Mouse (Mus musculus): ENCODE results near the gene Tmem132c. TPM values are rescaled to one million over a fixed set of nuclear protein-coding genes. Genes with fewer than 3 reads are reported as not detected.

Tmem132c gene
- polyA plus RNA-seq, 2 experiments = 0.08 TPM; not detected in 1

GRCm38 (mm10) chr5:127311005-127311331 is 69.4 kb downstream of the Tmem132c start:
- no peak overlapping the region for H3K27ac ChIP-seq
- TF ChIP-seq EP300 (IDR thresholded peaks at IDR 0.05; ENCODE audit: low read depth) = no peak
- ATAC-seq (ENCODE audit: insufficient read depth) = no peak
- H3K4me3 ChIP-seq (ENCODE audit: insufficient read depth in 1 of 2, low read depth in 2 of 2, low read length in 2 of 2) = no peak overlapping the region
- no peaks in the 10 kb centered on the region for H3K36me3 ChIP-seq (replicated peaks; ENCODE audit: control insufficient read depth, insufficient read depth, low read depth)
- no peak overlapping the region for H3K9ac ChIP-seq (replicated peaks)
- H3K4me1 ChIP-seq (replicated peaks; ENCODE audit: control insufficient read depth in 2 of 2, insufficient read depth in 2 of 2, low read length in 1 of 2) = no peaks in the 10 kb centered on the region
- no peak overlapping the region for H3K4me2 ChIP-seq (ENCODE audit: low read depth)
- no peaks in the 10 kb centered on the region for H3K27me3 ChIP-seq (ENCODE audit: control insufficient read depth, insufficient read depth, low read length)
- H3K9me3 ChIP-seq (ENCODE audit: control insufficient read depth, low read length) = no peaks in the 10 kb centered on the region
- DNase-seq (ENCODE audit: low read depth in 3 of 3, low spot score in 3 of 3) = no peak
- WGBS (ENCODE audit: insufficient replicate concordance) = 41% methylated on average over 2 of the region's 2 CpGs

DNA sequence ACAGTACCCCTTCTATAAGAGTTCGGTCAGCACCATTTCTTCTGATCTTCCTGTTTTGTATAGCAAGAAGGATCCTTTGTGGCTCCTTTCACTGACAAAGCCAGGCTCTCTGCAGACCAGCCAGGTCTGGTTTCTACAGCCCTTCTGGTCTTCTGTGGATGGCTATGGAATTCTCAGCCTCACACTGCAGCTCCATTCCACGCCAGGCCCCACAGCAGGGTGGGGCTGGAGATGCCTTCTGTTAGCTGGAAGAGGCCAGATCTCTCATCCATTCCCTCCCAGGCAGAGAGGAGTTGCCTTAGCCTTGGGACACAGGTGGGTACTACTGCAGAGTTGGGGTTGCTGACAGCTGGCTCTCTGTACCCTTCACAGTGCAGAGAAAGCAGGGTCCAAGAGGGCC is 72.0 kb downstream of the Tmem132c start:
- no peaks in the 10 kb centered on the region for H3K36me3 ChIP-seq (replicated peaks; ENCODE audit: control insufficient read depth, insufficient read depth, low read depth)
- no peaks in the 10 kb centered on the region for H3K27me3 ChIP-seq (ENCODE audit: control insufficient read depth, insufficient read depth, low read length)
- H3K27ac ChIP-seq = no peak overlapping the region
- no peak overlapping the region for H3K4me2 ChIP-seq (ENCODE audit: low read depth)
- WGBS (ENCODE audit: insufficient replicate concordance) = 49% methylated on average over 2 of the region's 2 CpGs
- no peak for DNase-seq (ENCODE audit: low read depth in 3 of 3, low spot score in 3 of 3)
- H3K9ac ChIP-seq (replicated peaks) = no peak overlapping the region
- no peak overlapping the region for H3K4me3 ChIP-seq (ENCODE audit: insufficient read depth in 1 of 2, low read depth in 2 of 2, low read length in 2 of 2)
- ATAC-seq (ENCODE audit: insufficient read depth) = no peak
- TF ChIP-seq CTCF (IDR thresholded peaks at IDR 0.05; ENCODE audit: low read depth) (no peak), EP300 (IDR thresholded peaks at IDR 0.05; ENCODE audit: low read depth) (no peak)
- H3K4me1 ChIP-seq (replicated peaks; ENCODE audit: control insufficient read depth in 2 of 2, insufficient read depth in 2 of 2, low read length in 1 of 2) = no peaks in the 10 kb centered on the region
- no peaks in the 10 kb centered on the region for H3K9me3 ChIP-seq (ENCODE audit: control insufficient read depth, low read length)

DNA sequence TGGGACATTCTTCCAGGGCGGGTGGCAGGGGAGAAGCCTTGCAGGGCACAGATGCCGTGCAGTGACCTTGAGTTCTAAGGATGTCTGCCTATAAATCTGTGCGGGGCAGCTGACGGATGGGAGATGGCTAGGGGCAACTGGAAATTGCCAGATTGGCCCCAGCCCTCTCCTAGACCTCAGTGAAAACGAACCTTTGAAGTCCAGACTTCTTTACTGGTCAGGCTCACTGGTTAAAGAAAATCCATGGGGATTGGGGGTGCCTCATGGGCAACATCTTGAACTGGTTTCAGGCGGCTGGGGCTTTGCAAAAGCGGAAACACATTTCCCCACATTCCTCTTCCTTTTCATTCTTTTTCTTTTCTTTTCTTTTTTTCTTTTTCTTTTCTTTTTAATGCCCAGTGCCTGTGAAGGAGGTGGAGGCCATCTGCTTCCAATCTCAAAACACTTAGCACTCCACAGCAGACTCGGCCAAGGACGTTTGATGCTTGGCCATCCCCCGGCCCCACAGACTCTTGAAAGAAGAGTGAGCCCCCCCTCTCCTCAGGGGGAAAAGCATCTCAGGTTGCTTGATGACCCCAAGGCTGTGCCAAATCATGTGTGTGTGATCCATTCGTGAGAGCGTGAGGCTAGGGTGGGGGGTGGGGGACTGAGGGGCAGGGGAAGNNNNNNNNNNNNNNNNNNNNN is 77.6 kb downstream of the Tmem132c start:
- 52% methylated on average over 12 of the region's 12 CpGs for WGBS (ENCODE audit: insufficient replicate concordance)
- Histone ChIP-seq H3K9ac (replicated peaks) (no peak overlapping the region), H3K36me3 (replicated peaks; ENCODE audit: control insufficient read depth, insufficient read depth, low read depth) (no peaks in the 10 kb centered on the region), H3K4me2 (ENCODE audit: low read depth) (no peak overlapping the region), H3K27ac (no peak overlapping the region), H3K4me3 (ENCODE audit: insufficient read depth in 1 of 2, low read depth in 2 of 2, low read length in 2 of 2) (no peak overlapping the region), H3K27me3 (ENCODE audit: control insufficient read depth, insufficient read depth, low read length) (no peaks in the 10 kb centered on the region), H3K4me1 (replicated peaks; ENCODE audit: control insufficient read depth in 2 of 2, insufficient read depth in 2 of 2, low read length in 1 of 2) (no peaks in the 10 kb centered on the region; a peak in 1 of 4 replicates), H3K9me3 (ENCODE audit: control insufficient read depth, low read length) (no peaks in the 10 kb centered on the region)
- no peak for TF ChIP-seq CTCF (IDR thresholded peaks at IDR 0.05; ENCODE audit: low read depth)
- no peak for TF ChIP-seq EP300 (IDR thresholded peaks at IDR 0.05; ENCODE audit: low read depth)
- ATAC-seq (ENCODE audit: insufficient read depth) = no peak
- DNase-seq (ENCODE audit: low read depth in 3 of 3, low spot score in 3 of 3) = no peak

GRCm38 (mm10) chr5:127324645-127325044 is 83.0 kb downstream of the Tmem132c start:
- DNase-seq (ENCODE audit: low read depth in 3 of 3, low spot score in 3 of 3) (no peak), ATAC-seq (ENCODE audit: insufficient read depth) (no peak)
- Histone ChIP-seq H3K27me3 (ENCODE audit: control insufficient read depth, insufficient read depth, low read length) (no peaks in the 10 kb centered on the region), H3K4me2 (ENCODE audit: low read depth) (no peak overlapping the region), H3K4me3 (ENCODE audit: insufficient read depth in 1 of 2, low read depth in 2 of 2, low read length in 2 of 2) (no peak overlapping the region), H3K9me3 (ENCODE audit: control insufficient read depth, low read length) (no peaks in the 10 kb centered on the region), H3K4me1 (replicated peaks; ENCODE audit: control insufficient read depth in 2 of 2, insufficient read depth in 2 of 2, low read length in 1 of 2) (no peaks in the 10 kb centered on the region; a peak in 1 of 4 replicates), H3K36me3 (replicated peaks; ENCODE audit: control insufficient read depth, insufficient read depth, low read depth) (no peaks in the 10 kb centered on the region), H3K27ac (no peak overlapping the region), H3K9ac (replicated peaks) (no peak overlapping the region)
- TF ChIP-seq EP300 (IDR thresholded peaks at IDR 0.05; ENCODE audit: low read depth) (no peak), CTCF (IDR thresholded peaks at IDR 0.05; ENCODE audit: low read depth) (no peak)
- WGBS (ENCODE audit: insufficient replicate concordance) = 45% methylated on average over 2 of the region's 2 CpGs

- Histone ChIP-seq H3K27ac (no peak overlapping the region), H3K9me3 (ENCODE audit: control insufficient read depth, low read length) (no peaks in the 10 kb centered on the region), H3K4me2 (ENCODE audit: low read depth) (no peak overlapping the region), H3K27me3 (ENCODE audit: control insufficient read depth, insufficient read depth, low read length) (no peaks in the 10 kb centered on the region), H3K36me3 (replicated peaks; ENCODE audit: control insufficient read depth, insufficient read depth, low read depth) (no peaks in the 10 kb centered on the region), H3K4me1 (replicated peaks; ENCODE audit: control insufficient read depth in 2 of 2, insufficient read depth in 2 of 2, low read length in 1 of 2) (no peaks in the 10 kb centered on the region), H3K4me3 (ENCODE audit: insufficient read depth in 1 of 2, low read depth in 2 of 2, low read length in 2 of 2) (no peak overlapping the region), H3K9ac (replicated peaks) (no peak overlapping the region)
- no peak for TF ChIP-seq CTCF (IDR thresholded peaks at IDR 0.05; ENCODE audit: low read depth)
- no peak for TF ChIP-seq EP300 (IDR thresholded peaks at IDR 0.05; ENCODE audit: low read depth)
- ATAC-seq (ENCODE audit: insufficient read depth) = no peak
- WGBS (ENCODE audit: insufficient replicate concordance) = 22% methylated on average over 15 of the region's 15 CpGs
- DNase-seq (ENCODE audit: low read depth in 3 of 3, low spot score in 3 of 3) = no peak
Measured at GRCm38 (mm10) chr5:127336048-127336907, 94.7 kb downstream of the Tmem132c start.

All from liver, embryonic 14.5 days (tissue).